Mouse (Mus musculus): Measurements from ENCODE around the gene Vldlr. TPM values are rescaled to one million over a fixed set of nuclear protein-coding genes. Genes with fewer than 3 reads are reported as not detected.

Vldlr gene
- polyA plus RNA-seq, 1 experiment from 2014 or later: 32.5 TPM

DNA sequence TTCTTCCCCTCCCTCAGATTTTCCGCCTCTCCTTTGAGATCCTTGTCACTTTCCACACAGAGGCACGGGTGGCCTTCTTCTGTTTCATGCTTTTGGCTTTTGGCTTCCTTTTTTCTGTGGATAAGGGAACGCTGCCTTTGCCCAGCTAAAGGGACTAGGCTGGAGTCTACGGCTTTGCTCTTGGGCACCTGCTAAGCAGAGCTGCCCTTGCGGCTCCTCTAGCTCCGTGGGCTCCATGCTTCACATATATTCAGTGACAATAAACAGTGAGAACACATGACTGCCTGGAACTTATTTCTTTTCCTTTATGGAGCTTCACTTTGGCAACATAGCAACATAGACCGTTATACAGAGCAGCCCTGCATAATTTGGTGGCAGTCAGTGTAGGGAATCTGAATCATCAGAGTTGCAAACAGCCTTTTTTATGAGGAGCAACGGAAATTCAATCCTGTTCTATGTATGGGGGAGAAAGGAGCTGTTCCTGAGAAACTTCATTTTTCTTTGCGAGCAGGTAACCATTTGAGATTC, 12.5 kb upstream of the Vldlr start:
- H3K9me3 ChIP-seq (replicated peaks; ENCODE audit: control insufficient read depth, low read length): no peaks in the 10 kb centered on the region
- no peak overlapping the region for H3K4me2 ChIP-seq (ENCODE audit: low read depth, low read length)
- ATAC-seq (replicated peaks; ENCODE audit: extremely low read depth, insufficient read depth, low FRiP score): no peak
- H3K36me3 ChIP-seq (ENCODE audit: control insufficient read depth, insufficient read depth): no peaks in the 10 kb centered on the region
- H3K4me1 ChIP-seq (ENCODE audit: control insufficient read depth, insufficient read depth, low read length): no peaks in the 10 kb centered on the region
- no peaks in the 10 kb centered on the region for H3K27me3 ChIP-seq (ENCODE audit: control insufficient read depth, insufficient read depth, low read length)
- H3K9ac ChIP-seq (ENCODE audit: low read length): no peak overlapping the region
- 81% methylated on average over 9 of the region's 9 CpGs for WGBS
- H3K4me3 ChIP-seq (ENCODE audit: low read length): no peak overlapping the region
- no peak overlapping the region for H3K27ac ChIP-seq (ENCODE audit: low read length)

- WGBS: 32% methylated on average over 2 of the region's 2 CpGs
- H3K27me3 ChIP-seq (ENCODE audit: control insufficient read depth, insufficient read depth, low read length): peaks cover 8% of the 10 kb centered on the region
- no peaks in the 10 kb centered on the region for H3K9me3 ChIP-seq (replicated peaks; ENCODE audit: control insufficient read depth, low read length)
- peaks cover 8% of the 10 kb centered on the region for H3K4me1 ChIP-seq (ENCODE audit: control insufficient read depth, insufficient read depth, low read length)
- H3K9ac ChIP-seq (ENCODE audit: low read length): no peak overlapping the region
- ATAC-seq (replicated peaks; ENCODE audit: extremely low read depth, insufficient read depth, low FRiP score): peak; percentile 14; the same call in 1 of the 2 replicates
- no peak overlapping the region for H3K27ac ChIP-seq (ENCODE audit: low read length)
- no peak overlapping the region for H3K4me2 ChIP-seq (ENCODE audit: low read depth, low read length)
- H3K4me3 ChIP-seq (ENCODE audit: low read length): no peak overlapping the region
- H3K36me3 ChIP-seq (ENCODE audit: control insufficient read depth, insufficient read depth): no peaks in the 10 kb centered on the region
These were observed 5.3 kb upstream of the Vldlr start for GRCm38 (mm10) chr19:27210991-27211390.

GRCm38 (mm10) chr19:27215596-27215995, 688 bp upstream of the Vldlr start:
- H3K4me2 ChIP-seq (ENCODE audit: low read depth, low read length): no peak overlapping the region; the same call in 1 of the 2 replicates

GRCm38 (mm10) chr19:27216767-27217403, 601 bp downstream of the Vldlr start:
- Histone ChIP-seq H3K9ac (ENCODE audit: low read length) (peak overlapping the region; percentile 86), H3K27me3 (ENCODE audit: control insufficient read depth, insufficient read depth, low read length) (peaks cover 11% of the 10 kb centered on the region), H3K4me3 (ENCODE audit: low read length) (peak overlapping the region; percentile 78), H3K27ac (ENCODE audit: low read length) (peak overlapping the region; percentile 85), H3K9me3 (replicated peaks; ENCODE audit: control insufficient read depth, low read length) (no peaks in the 10 kb centered on the region), H3K4me2 (ENCODE audit: low read depth, low read length) (peak overlapping the region; percentile 92), H3K36me3 (ENCODE audit: control insufficient read depth, insufficient read depth) (no peaks in the 10 kb centered on the region), H3K4me1 (ENCODE audit: control insufficient read depth, insufficient read depth, low read length) (peaks cover 25% of the 10 kb centered on the region)
- WGBS: under 1% methylated on average over 55 of the region's 62 CpGs
- ATAC-seq (replicated peaks; ENCODE audit: extremely low read depth, insufficient read depth, low FRiP score): peak; percentile 54

More at GRCm38 (mm10) chr19:27215596-27215995, 688 bp upstream of the Vldlr start:
- WGBS: 81% methylated on average over 4 of the region's 4 CpGs
- H3K4me3 ChIP-seq (ENCODE audit: low read length): no peak overlapping the region
- no peak for ATAC-seq (replicated peaks; ENCODE audit: extremely low read depth, insufficient read depth, low FRiP score)
- H3K36me3 ChIP-seq (ENCODE audit: control insufficient read depth, insufficient read depth): no peaks in the 10 kb centered on the region
- no peak overlapping the region for H3K27ac ChIP-seq (ENCODE audit: low read length)
- peaks cover 11% of the 10 kb centered on the region for H3K27me3 ChIP-seq (ENCODE audit: control insufficient read depth, insufficient read depth, low read length)
- H3K9ac ChIP-seq (ENCODE audit: low read length): no peak overlapping the region
- no peaks in the 10 kb centered on the region for H3K9me3 ChIP-seq (replicated peaks; ENCODE audit: control insufficient read depth, low read length)
- H3K4me1 ChIP-seq (ENCODE audit: control insufficient read depth, insufficient read depth, low read length): peaks cover 19% of the 10 kb centered on the region

DNA sequence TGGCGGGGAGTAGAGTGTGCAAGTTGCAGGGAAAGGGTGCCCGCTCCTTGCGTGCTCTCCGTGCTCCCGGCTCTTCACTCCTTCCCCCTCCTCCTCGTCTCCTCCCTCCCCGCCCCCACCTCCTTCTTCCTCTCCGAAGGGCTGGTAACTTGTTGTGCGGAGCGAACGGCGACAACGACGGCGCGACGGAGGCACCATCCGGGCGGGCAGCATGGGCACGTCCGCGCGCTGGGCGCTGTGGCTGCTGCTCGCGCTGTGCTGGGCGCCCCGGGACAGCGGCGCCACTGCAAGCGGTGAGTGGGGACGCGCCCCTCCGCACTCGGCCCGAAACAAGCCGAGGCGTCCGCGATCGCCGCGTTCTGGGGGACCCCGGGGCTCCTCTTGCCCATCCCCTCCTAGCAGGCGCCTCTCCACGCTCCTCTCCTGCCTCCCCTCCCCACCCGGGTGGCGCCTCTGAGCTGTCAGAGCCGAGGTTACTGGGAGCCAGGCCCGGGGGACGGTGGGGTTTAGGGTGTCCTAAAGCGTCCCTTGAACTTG, 1.2 kb downstream of the Vldlr start:
- ATAC-seq (replicated peaks; ENCODE audit: extremely low read depth, insufficient read depth, low FRiP score): peak; percentile 54
- H3K9ac ChIP-seq (ENCODE audit: low read length): peak overlapping the region; percentile 86
- under 1% methylated on average over 50 of the region's 52 CpGs for WGBS
- H3K9me3 ChIP-seq (replicated peaks; ENCODE audit: control insufficient read depth, low read length): no peaks in the 10 kb centered on the region
- no peaks in the 10 kb centered on the region for H3K36me3 ChIP-seq (ENCODE audit: control insufficient read depth, insufficient read depth)
- H3K4me1 ChIP-seq (ENCODE audit: control insufficient read depth, insufficient read depth, low read length): peaks cover 28% of the 10 kb centered on the region
- H3K4me2 ChIP-seq (ENCODE audit: low read depth, low read length): peak overlapping the region; percentile 92
- H3K27ac ChIP-seq (ENCODE audit: low read length): peak overlapping the region; percentile 85
- peak overlapping the region; percentile 78 for H3K4me3 ChIP-seq (ENCODE audit: low read length)
- peaks cover 11% of the 10 kb centered on the region for H3K27me3 ChIP-seq (ENCODE audit: control insufficient read depth, insufficient read depth, low read length)

DNA sequence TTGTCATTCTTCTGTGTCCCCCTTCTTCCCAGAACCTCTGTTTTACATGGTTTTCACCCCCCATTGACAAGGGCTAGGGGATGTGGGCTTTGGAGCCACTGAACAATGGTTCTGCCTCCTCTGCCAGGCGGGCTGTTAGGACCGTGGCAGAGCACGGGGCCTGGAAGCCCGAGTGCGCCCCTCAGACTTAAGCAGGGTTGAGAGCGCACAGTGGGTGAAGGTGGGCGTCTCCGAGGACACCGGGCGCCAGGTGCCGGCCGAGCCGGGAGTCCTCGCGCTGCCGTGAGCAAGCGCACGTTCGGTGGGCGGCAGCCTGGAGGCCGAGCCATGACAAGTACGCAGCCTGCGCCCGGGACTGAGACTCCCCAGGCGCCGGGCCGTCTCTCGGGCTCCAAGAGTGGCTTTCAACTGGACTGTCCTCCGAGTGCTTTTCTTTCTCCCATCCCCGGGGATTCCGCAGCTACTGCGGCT, 1.7 kb downstream of the Vldlr start:
- Histone ChIP-seq H3K9ac (ENCODE audit: low read length) (peak overlapping the region; percentile 86), H3K27ac (ENCODE audit: low read length) (peak overlapping the region; percentile 85), H3K4me1 (ENCODE audit: control insufficient read depth, insufficient read depth, low read length) (peaks cover 31% of the 10 kb centered on the region), H3K27me3 (ENCODE audit: control insufficient read depth, insufficient read depth, low read length) (peaks cover 11% of the 10 kb centered on the region), H3K4me3 (ENCODE audit: low read length) (peak overlapping the region; percentile 78), H3K36me3 (ENCODE audit: control insufficient read depth, insufficient read depth) (no peaks in the 10 kb centered on the region), H3K4me2 (ENCODE audit: low read depth, low read length) (peak overlapping the region; percentile 92), H3K9me3 (replicated peaks; ENCODE audit: control insufficient read depth, low read length) (no peaks in the 10 kb centered on the region)
- WGBS: under 1% methylated on average over 32 of the region's 32 CpGs
- peak; percentile 21 for ATAC-seq (replicated peaks; ENCODE audit: extremely low read depth, insufficient read depth, low FRiP score)

GRCm38 (mm10) chr19:27218561-27219262, 2.4 kb downstream of the Vldlr start:
- Histone ChIP-seq H3K9me3 (replicated peaks; ENCODE audit: control insufficient read depth, low read length) (no peaks in the 10 kb centered on the region), H3K27me3 (ENCODE audit: control insufficient read depth, insufficient read depth, low read length) (peaks cover 11% of the 10 kb centered on the region), H3K4me1 (ENCODE audit: control insufficient read depth, insufficient read depth, low read length) (peaks cover 37% of the 10 kb centered on the region), H3K4me3 (ENCODE audit: low read length) (peak overlapping the region; percentile 78), H3K36me3 (ENCODE audit: control insufficient read depth, insufficient read depth) (no peaks in the 10 kb centered on the region), H3K9ac (ENCODE audit: low read length) (peak overlapping the region; percentile 86), H3K27ac (ENCODE audit: low read length) (peak overlapping the region; percentile 85), H3K4me2 (ENCODE audit: low read depth, low read length) (peak overlapping the region; percentile 92)
- ATAC-seq (replicated peaks; ENCODE audit: extremely low read depth, insufficient read depth, low FRiP score): peak; percentile 71
- 1% methylated on average over 30 of the region's 30 CpGs for WGBS

GRCm38 (mm10) chr19:27219586-27219985, 3.3 kb downstream of the Vldlr start:
- Histone ChIP-seq H3K9ac (ENCODE audit: low read length) (peak overlapping the region; percentile 86), H3K4me3 (ENCODE audit: low read length) (peak overlapping the region; percentile 78; the same call in 1 of the 2 replicates), H3K36me3 (ENCODE audit: control insufficient read depth, insufficient read depth) (no peaks in the 10 kb centered on the region), H3K4me1 (ENCODE audit: control insufficient read depth, insufficient read depth, low read length) (peaks cover 44% of the 10 kb centered on the region), H3K4me2 (ENCODE audit: low read depth, low read length) (peak overlapping the region; percentile 92), H3K27ac (ENCODE audit: low read length) (peak overlapping the region; percentile 85; the same call in 1 of the 2 replicates), H3K9me3 (replicated peaks; ENCODE audit: control insufficient read depth, low read length) (no peaks in the 10 kb centered on the region), H3K27me3 (ENCODE audit: control insufficient read depth, insufficient read depth, low read length) (peaks cover 11% of the 10 kb centered on the region)
- no peak for ATAC-seq (replicated peaks; ENCODE audit: extremely low read depth, insufficient read depth, low FRiP score)
